Mouse (Mus musculus) embryonic facial prominence, embryonic 11.5 days (tissue): ENCODE results near the gene Psmd9. TPM values are rescaled to one million over a fixed set of nuclear protein-coding genes. Genes with fewer than 3 reads are reported as not detected.

Experiments
- ATAC-seq: fragments of 200-750 bp; cut with Nextera tagmentation; replicated peaks from 2 replicates; pipeline ENCODE4 v1.8.0; 2017; ENCODE audit warnings: low read depth; ENCODE audit not compliant: insufficient number of reproducible peaks, low FRiP score, low TSS enrichment
- DNase-seq: peaks from one replicate; pipeline ENCODE4 v3.0.0-alpha.2; 2015; ENCODE audit warnings: low spot score
- H3K27ac ChIP-seq: fragments of 300-500 bp; sonication (generic); replicated peaks from 2 replicates; pipeline ENCODE4 v1.5.1; 2014; ENCODE audit warnings: mild to moderate bottlenecking, low read depth, low read length, control low read depth
- H3K27me3 ChIP-seq: fragments of 300-500 bp; sonication (generic); 2 replicates; pipeline ENCODE4 v1.6.1; 2014; ENCODE audit warnings: mild to moderate bottlenecking, low read length, moderate library complexity, mixed read lengths; ENCODE audit not compliant: control insufficient read depth, insufficient read depth
- H3K36me3 ChIP-seq: fragments of 300-500 bp; sonication (generic); replicated peaks from 2 replicates; pipeline ENCODE4 v1.6.1; 2014; ENCODE audit warnings: low read depth, mild to moderate bottlenecking, low read length, moderate library complexity, mixed read lengths; ENCODE audit not compliant: control insufficient read depth, insufficient read depth
- H3K4me1 ChIP-seq: fragments of 300-500 bp; sonication (generic); 2 replicates; pipeline ENCODE4 v1.6.1; 2014; ENCODE audit warnings: low read length, mixed read lengths; ENCODE audit not compliant: control insufficient read depth, insufficient read depth
- H3K4me2 ChIP-seq: fragments of 300-500 bp; sonication (generic); 2 replicates; pipeline ENCODE4 v1.6.1; 2014; ENCODE audit warnings: low read depth, mild to moderate bottlenecking, control low read depth, low read length, moderate library complexity
- H3K4me3 ChIP-seq: fragments of 300-500 bp; sonication (generic); 2 replicates; pipeline ENCODE4 v1.5.1; 2014; ENCODE audit warnings: low read depth, low read length, control low read depth
- H3K9ac ChIP-seq: fragments of 300-500 bp; sonication (generic); replicated peaks from 2 replicates; pipeline ENCODE4 v1.6.1; 2014; ENCODE audit warnings: mild to moderate bottlenecking, control low read depth, low read length
- H3K9me3 ChIP-seq: fragments of 300-500 bp; sonication (generic); replicated peaks from 2 replicates; pipeline ENCODE4 v1.6.1; 2016; ENCODE audit warnings: mild to moderate bottlenecking, low read length, inconsistent platforms, mixed read lengths; ENCODE audit not compliant: control insufficient read depth
- WGBS: fragments of 180-500 bp; shearing (Covaris S2); extraction: QIAGEN DNeasy Blood & Tissue Kit; methylation state at CpG from one replicate; pipeline ENCODE4 v1.1.7; 2014; 5-methylcytosine and 5-hydroxymethylcytosine counted together
- polyA plus RNA-seq: library from polyadenylated mRNA; unstranded; fragments of >200 nt; fragmentation: Nextera tagmentation; extraction: Ambion mirVana; gene quantifications from 2 replicates; pipeline ENCODE4 v1.2.1, GENCODE M21; 2014

Gene Psmd9
- polyA plus RNA-seq, 1 experiment from 2014 or later, result 74.0 TPM

DNA sequence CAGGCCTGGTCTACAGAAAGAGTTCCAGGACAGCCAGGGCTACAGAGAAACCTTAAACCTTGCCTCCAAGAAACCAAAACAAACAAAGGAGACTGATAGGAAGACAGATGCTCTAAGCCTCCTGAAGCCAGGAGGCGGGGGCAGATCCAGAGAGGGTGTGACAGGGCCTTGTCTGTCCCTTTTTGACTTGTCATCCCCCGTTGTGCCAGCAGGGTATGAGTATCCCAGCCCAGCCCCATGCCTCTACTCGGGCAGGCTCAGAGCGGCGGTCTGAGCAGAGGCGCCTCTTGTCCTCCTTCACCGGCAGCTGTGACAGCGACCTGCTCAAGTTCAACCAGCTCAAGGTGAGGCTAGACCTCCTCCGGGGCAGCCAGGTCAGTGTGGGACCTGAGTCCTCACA, 6.3 kb upstream of the Psmd9 start:
- DNase-seq, result no peak
- H3K9me3 ChIP-seq, result no peaks in the 10 kb centered on the region
- no peak overlapping the region for H3K27ac ChIP-seq
- WGBS, result 83% methylated on average over 9 of the region's 9 CpGs
- no peaks in the 10 kb centered on the region for H3K27me3 ChIP-seq
- peaks cover 40% of the 10 kb centered on the region for H3K36me3 ChIP-seq
- no peak overlapping the region for H3K9ac ChIP-seq
- no peaks in the 10 kb centered on the region for H3K4me1 ChIP-seq
- no peak overlapping the region for H3K4me2 ChIP-seq
- ATAC-seq, result no peak
- H3K4me3 ChIP-seq, result no peak overlapping the region

DNA sequence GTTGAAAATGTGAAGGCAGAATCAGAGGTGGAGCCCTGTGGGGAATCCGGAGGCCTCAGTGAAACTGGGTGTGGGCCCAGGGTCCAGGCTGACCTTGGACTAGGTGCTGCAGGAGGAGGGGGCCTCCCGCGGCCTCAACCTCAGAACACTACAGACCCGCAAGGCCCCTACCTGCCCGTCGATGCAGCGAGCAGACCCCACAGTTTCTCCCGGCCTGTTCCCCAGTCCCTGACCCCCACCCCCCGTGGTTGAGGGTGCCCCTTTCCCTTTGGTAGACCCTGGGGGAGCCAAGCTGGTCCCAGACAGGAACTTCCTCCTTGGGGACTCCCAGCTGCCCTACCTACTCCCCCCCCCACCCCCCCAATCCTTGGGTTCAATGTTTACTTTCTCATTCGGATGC, 2.8 kb upstream of the Psmd9 start:
- no peak overlapping the region for H3K4me2 ChIP-seq
- H3K9ac ChIP-seq, result no peak overlapping the region
- DNase-seq, result no peak
- peaks cover 17% of the 10 kb centered on the region for H3K36me3 ChIP-seq
- no peaks in the 10 kb centered on the region for H3K27me3 ChIP-seq
- no peak overlapping the region for H3K4me3 ChIP-seq
- H3K4me1 ChIP-seq, result no peaks in the 10 kb centered on the region
- H3K9me3 ChIP-seq, result no peaks in the 10 kb centered on the region
- ATAC-seq, result no peak
- 91% methylated on average over 10 of the region's 10 CpGs for WGBS
- H3K27ac ChIP-seq, result no peak overlapping the region

- DNase-seq (no peak), ATAC-seq (no peak)
- Histone ChIP-seq H3K4me1 (peaks cover 3% of the 10 kb centered on the region; the same call in 1 of the 2 replicates), H3K36me3 (peaks cover 17% of the 10 kb centered on the region), H3K27ac (no peak overlapping the region), H3K4me3 (no peak overlapping the region), H3K9ac (no peak overlapping the region), H3K4me2 (no peak overlapping the region), H3K27me3 (no peaks in the 10 kb centered on the region), H3K9me3 (no peaks in the 10 kb centered on the region)
- WGBS, result 79% methylated on average over 5 of the region's 5 CpGs
Observed at GRCm38 (mm10) chr5:123167591-123167990, 1.6 kb upstream of the Psmd9 start.

- H3K9me3 ChIP-seq, result no peaks in the 10 kb centered on the region
- 65% methylated on average over 9 of the region's 9 CpGs for WGBS
- no peak overlapping the region for H3K27ac ChIP-seq
Observed at GRCm38 (mm10) chr5:123170365-123170764, 1.2 kb downstream of the Psmd9 start.

DNA sequence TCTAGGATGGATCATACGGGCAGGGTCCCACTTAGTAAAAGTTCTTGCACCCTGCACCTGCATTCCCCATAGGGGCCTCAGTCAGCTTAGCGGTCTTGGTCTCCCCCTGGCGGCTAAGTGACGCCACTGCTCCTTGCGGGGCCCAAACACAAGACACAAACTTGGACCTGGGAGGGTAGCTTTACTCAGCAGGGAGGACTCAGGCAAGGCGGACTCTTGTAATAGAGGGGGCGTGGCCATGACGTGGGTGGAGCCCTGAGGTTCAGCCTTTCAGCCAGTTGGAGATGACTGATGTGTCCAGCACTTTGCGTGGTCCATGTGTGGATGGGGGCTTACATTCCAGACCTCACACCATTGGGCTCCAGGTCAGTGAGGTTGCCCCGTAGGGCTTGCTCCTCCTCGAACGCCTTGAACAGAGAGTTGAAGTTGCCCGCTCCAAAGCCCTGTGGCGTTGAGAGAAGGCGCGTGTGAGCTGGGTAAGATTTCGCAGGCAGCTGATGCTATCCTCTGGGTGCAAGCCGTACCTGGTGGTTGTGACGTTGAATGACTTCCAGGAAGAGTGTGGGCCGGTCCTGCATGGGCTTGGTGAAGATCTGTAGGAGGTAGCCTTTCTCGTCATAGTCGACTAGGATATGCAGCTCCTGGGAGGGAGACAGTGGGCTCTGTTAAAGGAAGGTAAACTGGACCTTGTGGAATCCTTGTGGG, 2.6 kb downstream of the Psmd9 start:
- ATAC-seq, result peak; percentile 83
- Histone ChIP-seq H3K27me3 (no peaks in the 10 kb centered on the region), H3K9me3 (no peaks in the 10 kb centered on the region), H3K4me1 (peaks cover 3% of the 10 kb centered on the region; the same call in 1 of the 2 replicates), H3K4me2 (peak overlapping the region; percentile 42), H3K9ac (0 out of 2 replicates have a peak overlapping the region, but pooled peaks have one; percentile 9), H3K4me3 (peak overlapping the region; percentile 23), H3K36me3 (no peaks in the 10 kb centered on the region), H3K27ac (no peak overlapping the region)
- 12% methylated on average over 22 of the region's 22 CpGs for WGBS
- peak; percentile 92 for DNase-seq

More at GRCm38 (mm10) chr5:123170365-123170764, 1.2 kb downstream of the Psmd9 start:
- Histone ChIP-seq H3K4me3 (no peak overlapping the region), H3K4me2 (no peak overlapping the region), H3K27me3 (no peaks in the 10 kb centered on the region), H3K9ac (no peak overlapping the region), H3K36me3 (peaks cover 7% of the 10 kb centered on the region), H3K4me1 (peaks cover 3% of the 10 kb centered on the region; the same call in 1 of the 2 replicates)
- DNase-seq (no peak), ATAC-seq (no peak)

DNA sequence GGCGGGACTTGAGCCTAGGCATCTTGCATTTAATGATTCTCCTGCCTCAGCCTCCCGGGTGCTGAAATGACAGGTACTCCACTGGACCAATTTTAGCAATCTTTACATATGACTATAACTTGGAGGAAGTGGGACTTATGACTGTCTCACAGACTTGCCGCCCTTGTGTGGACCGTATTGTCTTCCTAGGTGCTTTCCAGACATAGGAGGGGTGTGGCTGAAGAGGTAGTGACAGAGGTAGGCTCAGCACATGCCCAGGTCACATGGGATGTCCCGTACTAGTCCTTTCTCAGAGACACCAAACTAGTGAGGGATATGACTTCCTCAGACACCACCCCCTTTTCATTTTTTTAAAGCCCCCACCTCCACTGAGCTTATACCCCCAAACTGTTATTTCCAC, 9.6 kb downstream of the Psmd9 start:
- Histone ChIP-seq H3K9ac (no peak overlapping the region), H3K36me3 (no peaks in the 10 kb centered on the region), H3K27ac (no peak overlapping the region), H3K9me3 (no peaks in the 10 kb centered on the region), H3K4me1 (no peaks in the 10 kb centered on the region), H3K4me3 (no peak overlapping the region), H3K4me2 (no peak overlapping the region), H3K27me3 (no peaks in the 10 kb centered on the region)
- DNase-seq (no peak), ATAC-seq (no peak)
- WGBS, result 87% methylated on average over 5 of the region's 5 CpGs

DNA sequence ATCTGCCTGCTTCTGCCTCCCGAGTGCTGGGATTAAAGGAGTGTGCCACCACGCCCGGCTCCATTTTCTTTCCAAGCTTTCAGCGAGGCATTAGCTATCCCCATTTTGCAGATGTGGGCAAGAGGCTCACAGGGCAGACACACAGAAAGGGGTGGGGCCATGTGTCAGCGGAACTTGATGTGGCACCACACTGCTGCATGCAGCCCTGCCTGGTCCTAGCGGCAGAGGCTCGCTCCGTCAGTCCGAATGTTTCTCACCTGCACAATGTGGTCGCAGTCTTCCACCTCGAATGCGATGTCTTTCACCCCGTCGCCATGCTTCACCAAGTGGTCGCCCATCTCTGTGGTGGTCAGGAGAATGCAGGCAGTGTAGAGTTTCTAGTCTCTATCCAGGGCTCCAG, 11.2 kb downstream of the Psmd9 start:
- no peak for ATAC-seq
- Histone ChIP-seq H3K4me2 (no peak overlapping the region), H3K4me1 (no peaks in the 10 kb centered on the region), H3K27me3 (no peaks in the 10 kb centered on the region), H3K9ac (no peak overlapping the region), H3K27ac (no peak overlapping the region), H3K4me3 (no peak overlapping the region), H3K36me3 (no peaks in the 10 kb centered on the region), H3K9me3 (no peaks in the 10 kb centered on the region)
- no peak for DNase-seq
- 91% methylated on average over 15 of the region's 15 CpGs for WGBS

DNA sequence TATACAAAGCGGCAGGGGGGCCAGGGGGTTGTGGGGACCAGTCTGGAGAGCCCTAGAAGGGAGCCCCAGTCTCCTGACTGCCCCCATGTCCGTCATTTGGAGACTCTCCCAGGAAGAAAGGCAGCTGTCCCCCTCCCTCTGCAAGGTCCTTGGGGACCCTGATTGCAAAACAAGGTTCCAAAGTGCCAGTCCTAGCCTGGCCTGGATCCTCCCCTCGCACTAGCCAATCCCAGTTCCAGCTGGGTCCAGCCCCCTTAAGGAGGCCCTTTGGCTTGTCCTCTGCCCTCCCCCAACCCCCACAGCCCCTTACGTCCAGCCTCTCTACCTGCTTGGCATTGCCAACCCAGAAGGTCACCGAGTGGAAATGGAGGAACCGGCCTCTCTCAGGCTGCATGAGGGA, 12.3 kb downstream of the Psmd9 start:
- WGBS, result 74% methylated on average over 6 of the region's 6 CpGs
- ATAC-seq, result no peak
- DNase-seq, result no peak

More for the DNA sequence above, 12.3 kb downstream of the Psmd9 start:
- H3K27ac ChIP-seq, result no peak overlapping the region
- no peak overlapping the region for H3K9ac ChIP-seq
- no peak overlapping the region for H3K4me3 ChIP-seq
- H3K36me3 ChIP-seq, result no peaks in the 10 kb centered on the region
- H3K9me3 ChIP-seq, result no peaks in the 10 kb centered on the region
- H3K4me2 ChIP-seq, result no peak overlapping the region
- H3K27me3 ChIP-seq, result no peaks in the 10 kb centered on the region
- no peaks in the 10 kb centered on the region for H3K4me1 ChIP-seq
